Mouse (Mus musculus) testis, adult 2 months (tissue): ENCODE data around the gene Zfp628.

Experiments used
- CTCF ChIP-seq: fragments of 200-500 bp; IDR thresholded peaks from 2 replicates; pipeline ENCODE4 v1.5.1; 2012; ENCODE audit warnings: low read depth, mild to moderate bottlenecking, inconsistent platforms, low read length, moderate library complexity; ENCODE audit not compliant: control insufficient read depth, insufficient read depth, insufficient replicate concordance
- POLR2A ChIP-seq: fragments of 200-500 bp; IDR thresholded peaks from 2 replicates; pipeline ENCODE4 v1.6.1; 2012; ENCODE audit warnings: low read depth, mild to moderate bottlenecking, inconsistent platforms, low read length, moderate library complexity; ENCODE audit not compliant: control insufficient read depth

DNA sequence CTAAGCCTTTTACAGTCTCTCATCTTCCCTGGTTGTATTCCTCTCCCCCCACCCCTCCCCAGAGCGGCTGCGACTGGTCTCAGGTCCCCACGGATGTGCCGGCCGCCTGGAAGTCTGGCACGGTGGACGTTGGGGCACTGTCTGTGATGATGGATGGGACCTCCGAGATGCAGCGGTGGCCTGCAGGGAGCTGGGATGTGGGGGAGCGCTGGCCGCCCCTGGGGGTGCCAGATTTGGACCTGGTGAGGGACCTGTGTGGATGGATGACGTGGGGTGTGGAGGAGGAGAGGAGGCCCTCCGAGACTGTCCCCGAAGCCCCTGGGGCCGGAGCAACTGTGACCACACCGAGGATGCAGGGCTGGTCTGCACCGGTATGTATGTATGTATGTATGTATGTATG is 13.3 kb downstream of the Zfp628 start:
- TF ChIP-seq CTCF (no peak), POLR2A (no peak)
